Mouse (Mus musculus) CD8-positive naive resting alpha-beta T cell, adult 2 months (primary cell): Measurements from ENCODE around the gene 1700012A03Rik.

ENCODE experiments used
- DNase-seq, 2 experiments: peaks; one replicate each; pipeline ENCODE4 v3.0.0; 2022; ENCODE audit warnings: low read depth in 2 of 2, low spot score in 2 of 2

1700012A03Rik gene

GRCm38 (mm10) chr6:32049951-32050345 is at the start of gene 1700012A03Rik:
Gene 1700012A03Rik, plus strand, starts transcription at chr6:32050246.
- DNase-seq: no peak

GRCm38 (mm10) chr6:32004228-32004627 is 45.8 kb upstream of the 1700012A03Rik start:
- no peak for DNase-seq

GRCm38 (mm10) chr6:32005914-32006313 is 44.1 kb upstream of the 1700012A03Rik start:
- DNase-seq: no peak

GRCm38 (mm10) chr6:32006382-32006781 is 43.7 kb upstream of the 1700012A03Rik start:
- no peak for DNase-seq

GRCm38 (mm10) chr6:32007336-32007735 is 42.7 kb upstream of the 1700012A03Rik start:
- no peak for DNase-seq

- DNase-seq: no peak
Measured at GRCm38 (mm10) chr6:32016841-32017240, 33.2 kb upstream of the 1700012A03Rik start.

- DNase-seq: no peak
Measured at GRCm38 (mm10) chr6:32017406-32018104, 32.5 kb upstream of the 1700012A03Rik start.

- no peak for DNase-seq
Measured at GRCm38 (mm10) chr6:32018105-32018446, 32.0 kb upstream of the 1700012A03Rik start.

- DNase-seq: no peak
Measured at GRCm38 (mm10) chr6:32021853-32022536, 28.1 kb upstream of the 1700012A03Rik start.

GRCm38 (mm10) chr6:32022537-32022869 is 27.5 kb upstream of the 1700012A03Rik start:
- DNase-seq: no peak

GRCm38 (mm10) chr6:32028228-32029009 is 21.6 kb upstream of the 1700012A03Rik start:
- no peak for DNase-seq

GRCm38 (mm10) chr6:32034226-32034625 is 15.8 kb upstream of the 1700012A03Rik start:
- DNase-seq: no peak

GRCm38 (mm10) chr6:32045344-32045743 is 4.7 kb upstream of the 1700012A03Rik start:
- DNase-seq: no peak

GRCm38 (mm10) chr6:32049256-32049950 is 643 bp upstream of the 1700012A03Rik start:
- DNase-seq: no peak

GRCm38 (mm10) chr6:32052135-32052915 is 2.3 kb downstream of the 1700012A03Rik start:
- no peak for DNase-seq

- no peak for DNase-seq
Measured at GRCm38 (mm10) chr6:32056525-32056924, 6.5 kb downstream of the 1700012A03Rik start.

GRCm38 (mm10) chr6:32058571-32058970 is 8.5 kb downstream of the 1700012A03Rik start:
- no peak for DNase-seq

- no peak for DNase-seq
Measured at GRCm38 (mm10) chr6:32060641-32061040, 10.6 kb downstream of the 1700012A03Rik start.

- no peak for DNase-seq
Measured at GRCm38 (mm10) chr6:32061266-32061665, 11.2 kb downstream of the 1700012A03Rik start.

- no peak for DNase-seq
Measured at GRCm38 (mm10) chr6:32065789-32066510, 15.9 kb downstream of the 1700012A03Rik start.
